Mouse (Mus musculus) ES-Bruce4 (cell line): ENCODE data around the gene Slc22a12.

Experiments
- CTCF ChIP-seq: IDR thresholded peaks from one replicate; pipeline ENCODE4 v1.8.1; 2011; ENCODE audit warnings: low read depth, low read length
- POLR2A ChIP-seq: IDR thresholded peaks from one replicate; pipeline ENCODE4 v1.8.1; 2011; ENCODE audit warnings: low read length; ENCODE audit not compliant: insufficient read depth

DNA sequence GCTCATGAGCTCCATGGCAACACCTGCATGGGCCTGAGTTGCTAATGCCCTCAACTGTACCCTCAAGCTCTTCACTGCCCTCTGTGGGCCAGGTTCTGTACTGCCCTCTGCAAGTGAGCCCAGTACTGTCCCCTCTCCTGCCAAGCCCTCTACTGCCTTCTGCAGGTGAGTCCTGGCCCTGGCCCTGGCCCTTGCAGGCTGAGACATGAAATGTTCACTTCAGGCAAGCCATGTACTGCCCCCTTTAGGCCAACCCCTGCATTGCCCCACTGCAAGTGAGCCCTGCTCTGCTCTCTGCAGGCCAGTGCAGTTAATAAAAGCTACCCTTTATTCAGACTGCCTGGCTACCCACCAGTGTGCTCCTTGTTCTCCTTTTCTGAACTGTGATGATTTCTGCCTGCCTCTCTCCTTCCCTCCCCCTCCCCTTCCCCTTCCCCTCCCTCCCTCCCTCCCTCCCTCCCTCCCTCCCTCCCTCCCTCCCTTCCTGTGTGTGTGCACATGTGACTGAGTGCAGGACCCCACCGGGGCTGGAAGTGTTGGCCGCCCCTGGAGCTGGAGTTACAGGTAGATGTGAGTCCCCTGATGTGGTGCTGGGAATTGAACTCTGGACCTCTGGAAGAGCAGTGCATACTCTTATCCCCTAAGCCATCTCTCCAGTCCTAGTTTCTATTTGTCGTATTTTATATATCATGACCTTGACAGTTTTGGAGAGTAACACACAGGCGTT lies 9.6 kb upstream of the Slc22a12 start:
- TF ChIP-seq CTCF = peak; percentile 90
- TF ChIP-seq POLR2A = no peak
